Mouse (Mus musculus): ENCODE results near the gene Rmdn2.
A peak's percentile ranks its signal among the peaks of the same experiment; 100 is the strongest.

Gene Rmdn2

DNA sequence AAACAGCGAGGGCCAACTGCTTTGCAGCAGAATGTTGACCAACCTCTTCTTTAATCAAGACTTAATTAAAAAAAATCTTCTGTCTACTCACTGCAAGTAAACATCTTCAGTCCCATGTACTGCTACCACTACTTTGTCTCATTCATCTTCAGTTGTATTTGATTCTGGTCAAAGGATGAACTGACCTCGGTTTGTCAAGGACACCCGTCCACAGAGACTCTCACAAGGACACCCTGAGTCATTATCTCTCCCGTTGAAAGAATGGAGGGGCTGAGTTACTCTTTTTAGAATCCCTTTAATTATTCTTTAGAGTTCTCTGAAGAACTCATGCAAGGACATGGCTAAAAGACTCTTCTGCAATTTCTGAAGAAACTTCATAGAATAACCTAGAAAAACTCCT lies at the start of gene Rmdn2:
TSS of gene Rmdn2 (plus strand) at position 319 of the 400 bp plus-strand sequence.
- no peak for DNase-seq

DNA sequence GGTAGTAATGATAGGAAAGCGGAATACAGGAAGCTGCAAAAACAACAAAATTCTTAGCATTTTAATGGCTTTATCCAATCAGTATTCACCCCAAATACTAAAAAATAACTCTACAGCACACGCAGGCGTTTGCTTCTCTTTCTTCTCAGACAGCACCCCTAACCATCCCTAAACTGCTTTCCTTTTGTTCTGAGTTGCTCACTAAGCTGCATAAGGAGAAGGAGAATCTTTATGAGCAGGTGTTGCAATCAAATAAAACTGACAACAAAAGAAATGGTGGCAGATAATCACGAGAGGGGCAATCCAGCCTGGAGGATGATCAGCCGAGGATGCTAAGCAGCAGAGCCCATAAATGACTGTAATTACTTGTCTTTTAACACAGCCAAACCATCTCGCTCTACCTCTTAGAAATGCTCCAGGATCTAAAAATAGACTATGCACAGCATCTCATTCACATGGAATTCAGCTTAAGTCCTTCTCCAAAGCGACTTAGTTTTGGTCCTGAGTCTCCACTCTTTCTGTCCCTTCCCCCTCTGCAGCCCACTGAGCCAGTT lies 48.5 kb upstream of the Rmdn2 start:
- no peak for DNase-seq

DNA sequence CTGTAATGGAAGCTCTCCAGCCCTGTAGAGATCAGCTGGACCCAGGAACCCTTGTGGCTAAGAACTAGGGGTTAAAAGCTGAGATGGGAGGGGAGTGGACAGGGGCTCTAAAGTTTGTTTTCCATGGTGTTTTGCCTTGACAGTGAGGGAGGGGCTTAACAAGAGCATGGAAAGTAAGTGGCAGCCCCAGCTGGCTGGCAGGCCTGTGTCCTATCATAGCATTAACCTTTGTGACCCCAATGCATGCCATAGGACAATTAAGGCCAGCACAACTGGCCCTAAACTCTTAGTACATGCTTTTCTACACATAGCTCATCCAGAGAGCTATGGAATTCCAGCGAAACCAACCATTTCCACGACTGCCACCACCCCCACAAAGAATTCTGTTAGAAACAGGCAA lies 47.9 kb upstream of the Rmdn2 start:
- DNase-seq, result no peak

DNA sequence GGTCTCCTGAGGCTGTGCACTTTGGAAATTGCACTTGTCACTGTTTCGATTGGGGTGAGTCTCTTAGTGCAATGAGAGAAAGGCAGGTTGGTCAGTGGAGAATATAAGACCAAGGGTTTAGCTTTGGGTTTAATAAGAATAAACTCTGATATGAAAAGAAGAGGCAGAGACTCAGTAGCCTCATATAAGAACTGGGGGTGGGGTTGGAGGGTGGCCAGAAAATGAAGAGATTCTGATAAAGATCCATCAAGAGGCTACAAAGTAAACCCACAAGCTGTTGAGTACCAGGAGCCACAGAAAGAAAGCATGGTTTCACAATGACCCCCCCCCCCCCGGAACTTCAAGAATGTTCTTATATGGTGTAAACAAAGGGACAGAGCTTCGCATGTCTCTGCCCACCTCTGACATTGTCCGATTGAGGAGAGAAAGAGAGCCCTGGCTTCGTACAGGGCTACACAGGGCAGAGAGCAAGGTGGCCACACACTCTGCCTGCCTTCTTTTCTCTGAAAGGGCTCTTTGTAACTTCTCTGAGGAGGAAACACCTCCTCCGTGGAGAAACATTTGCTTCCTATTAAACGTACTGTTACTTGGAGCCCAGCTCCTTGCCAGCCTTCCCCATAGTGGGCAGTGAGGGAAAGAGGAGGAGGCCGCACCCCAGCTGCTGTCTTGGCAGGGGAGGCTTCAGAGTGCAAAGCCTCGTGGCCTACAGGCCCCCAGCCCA lies 46.3 kb upstream of the Rmdn2 start:
- no peak for DNase-seq

DNA sequence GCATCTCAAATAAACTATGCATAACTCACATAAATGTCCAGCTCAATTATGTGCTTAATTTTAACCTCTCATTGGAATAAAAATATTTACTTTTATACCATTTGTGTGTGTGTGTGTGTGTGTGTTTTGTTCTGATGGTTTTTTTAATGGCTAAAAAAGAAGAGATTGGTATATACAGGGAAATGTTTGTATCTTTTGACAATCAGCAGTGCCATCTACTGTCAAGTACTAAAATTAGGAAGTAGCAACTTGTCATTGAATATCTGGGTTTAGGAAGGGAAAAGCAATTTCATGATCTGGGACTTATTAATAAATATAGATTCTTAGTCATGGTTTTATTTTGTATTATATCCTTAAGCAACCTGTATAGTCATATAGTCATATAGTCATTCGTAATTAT lies 43.3 kb upstream of the Rmdn2 start:
- DNase-seq, result peak; percentile 8

DNA sequence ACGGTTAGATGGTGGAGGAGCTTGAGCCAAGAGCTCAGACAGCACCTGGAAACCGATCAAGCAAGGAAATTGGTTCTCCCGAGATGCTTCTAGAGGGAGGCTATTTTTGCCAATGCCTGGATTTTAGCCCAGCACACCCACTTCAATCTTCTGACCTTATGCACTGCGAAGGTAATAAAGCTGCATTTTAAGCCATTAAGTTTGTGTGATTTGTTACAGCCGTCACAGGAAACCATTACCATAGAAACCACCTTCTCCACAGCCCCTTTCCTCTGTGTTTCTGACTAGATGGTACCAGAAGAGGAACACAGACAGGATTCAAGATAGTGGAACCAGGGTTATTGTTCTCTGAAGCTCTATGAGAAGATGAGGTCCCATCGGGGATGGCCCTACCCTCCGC lies 33.3 kb upstream of the Rmdn2 start:
- no peak for DNase-seq

DNA sequence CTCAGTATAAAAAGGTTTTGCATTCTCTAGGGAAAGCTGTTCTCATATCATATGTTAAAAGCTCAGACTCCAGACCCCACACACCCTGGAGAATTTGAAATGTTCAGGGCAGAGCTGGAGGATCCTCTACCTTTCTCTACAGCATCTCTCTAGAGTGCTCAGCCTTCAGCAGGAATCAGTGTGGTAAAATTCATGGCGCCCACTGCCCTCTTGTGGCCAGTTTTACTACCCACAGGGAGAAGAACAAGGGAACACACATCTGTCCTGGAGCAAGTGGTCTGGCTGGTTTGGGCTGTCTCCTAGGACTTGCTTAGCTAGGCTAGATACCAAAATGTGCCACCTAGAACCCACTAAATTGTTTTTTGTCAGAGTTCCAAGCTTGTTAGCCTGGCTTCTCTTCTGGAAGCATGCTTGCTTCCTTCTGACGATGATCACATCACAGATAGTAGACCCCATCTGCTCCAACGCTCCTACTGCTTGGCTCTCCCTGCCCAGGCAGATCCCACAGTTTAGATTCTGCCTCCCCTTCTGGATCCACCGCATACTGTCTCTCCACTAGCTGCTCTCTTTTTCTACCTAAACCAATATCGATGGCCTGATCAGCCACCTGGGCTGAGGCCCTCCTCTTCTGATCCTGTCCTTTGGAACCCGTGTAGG lies 31.3 kb upstream of the Rmdn2 start:
- DNase-seq, result peak; percentile 68

DNA sequence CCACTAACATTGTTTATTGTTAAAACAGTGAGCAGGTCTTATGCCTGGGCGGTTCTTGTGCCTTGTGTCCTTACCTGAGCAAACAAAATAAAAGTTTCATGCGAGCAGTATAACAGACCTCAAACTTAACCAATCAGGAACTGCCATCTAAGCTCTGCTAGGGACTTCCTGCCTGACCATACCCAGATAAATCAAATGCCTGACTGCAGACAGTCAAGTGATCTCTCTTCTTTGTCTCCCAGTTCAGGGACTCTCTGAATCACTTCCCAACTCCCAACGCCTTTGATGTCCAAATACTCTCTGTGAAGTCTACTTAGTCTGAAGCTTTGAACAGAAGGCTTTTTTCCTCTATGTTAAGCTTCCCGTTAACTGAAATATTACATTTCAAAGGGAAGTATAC lies 28.2 kb upstream of the Rmdn2 start:
- DNase-seq, result no peak

DNA sequence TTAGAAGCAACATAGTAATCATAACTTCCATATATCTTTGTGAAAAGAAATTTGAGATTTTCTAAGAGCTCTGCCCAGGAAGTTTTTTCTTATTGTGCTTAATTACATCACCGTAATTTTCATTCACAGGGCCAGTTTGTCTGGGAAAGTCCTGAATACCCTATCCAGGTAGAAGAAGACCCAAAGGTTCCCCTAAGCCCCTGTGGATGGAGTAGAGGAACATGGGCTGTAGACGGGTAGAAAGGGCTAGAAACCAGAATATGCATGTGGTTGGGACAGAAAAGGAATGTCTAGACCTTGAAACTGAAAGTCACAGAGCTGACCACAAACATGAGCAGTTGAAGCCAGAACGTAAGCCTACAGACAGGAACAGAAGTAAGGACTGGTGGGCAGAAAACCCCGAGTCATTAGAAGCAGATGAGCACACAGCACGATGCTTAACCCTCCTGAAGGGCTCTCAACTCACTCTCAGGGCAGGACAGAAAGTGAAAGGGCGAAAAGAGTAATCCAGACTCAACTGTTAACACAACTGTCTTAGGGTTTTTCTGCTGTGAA lies 27.3 kb upstream of the Rmdn2 start:
- DNase-seq, result no peak

DNA sequence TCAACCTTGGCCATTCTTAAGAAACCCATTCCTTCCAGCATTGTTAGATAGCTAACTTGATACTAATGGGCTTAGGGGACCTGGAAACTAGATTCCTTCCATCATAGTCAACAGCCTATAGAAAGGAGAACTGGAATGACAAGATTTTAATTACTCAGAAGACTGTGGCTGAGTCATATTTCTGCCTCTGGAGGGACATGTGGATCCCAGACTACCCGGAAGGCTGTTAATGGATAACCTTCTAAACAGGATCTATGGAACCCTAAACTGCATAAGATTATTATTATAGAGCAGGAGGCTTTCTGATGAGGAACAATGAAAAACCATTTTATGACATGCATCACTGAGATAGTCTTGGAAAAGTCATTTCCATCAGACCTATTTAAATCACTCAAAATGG lies 21.8 kb upstream of the Rmdn2 start:
- DNase-seq, result no peak

DNA sequence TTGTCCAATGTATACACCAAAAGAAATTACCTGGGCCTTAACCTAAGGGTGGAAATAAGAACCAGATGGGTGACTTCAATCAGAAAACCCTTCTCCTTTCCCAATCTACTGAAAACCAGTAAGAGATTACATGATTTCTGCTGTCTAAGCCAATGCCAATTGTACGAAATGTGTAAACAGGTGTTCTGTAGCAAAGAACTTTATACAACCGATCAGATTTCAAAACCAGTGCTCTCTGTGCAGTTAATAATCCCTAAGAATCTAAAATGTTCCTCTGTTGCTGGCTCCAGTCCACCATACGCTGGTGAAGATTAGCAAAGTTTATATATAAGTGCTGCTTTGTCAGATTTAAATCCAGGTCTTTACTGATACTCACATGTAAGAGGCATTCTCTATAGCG lies 15.7 kb upstream of the Rmdn2 start:
- no peak for DNase-seq

DNA sequence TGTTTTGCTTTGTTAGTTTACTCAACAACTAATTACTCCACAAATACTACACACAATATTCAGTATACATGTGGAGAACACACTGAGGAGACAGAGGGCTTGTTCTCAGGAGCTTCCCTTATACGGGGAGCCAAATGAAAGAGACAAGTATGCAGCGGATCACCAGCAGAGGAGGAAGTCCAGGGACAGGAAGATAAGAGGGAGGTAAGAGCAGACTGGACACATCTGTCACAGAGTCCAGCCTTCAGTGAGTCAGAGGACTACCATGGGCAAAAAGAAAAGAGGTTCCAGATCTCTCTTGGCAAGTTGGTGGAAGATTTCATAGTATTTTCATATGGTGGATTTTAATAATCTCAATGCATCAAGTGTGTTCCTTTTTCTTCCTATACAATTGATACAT lies 13.5 kb upstream of the Rmdn2 start:
- DNase-seq, result no peak

DNA sequence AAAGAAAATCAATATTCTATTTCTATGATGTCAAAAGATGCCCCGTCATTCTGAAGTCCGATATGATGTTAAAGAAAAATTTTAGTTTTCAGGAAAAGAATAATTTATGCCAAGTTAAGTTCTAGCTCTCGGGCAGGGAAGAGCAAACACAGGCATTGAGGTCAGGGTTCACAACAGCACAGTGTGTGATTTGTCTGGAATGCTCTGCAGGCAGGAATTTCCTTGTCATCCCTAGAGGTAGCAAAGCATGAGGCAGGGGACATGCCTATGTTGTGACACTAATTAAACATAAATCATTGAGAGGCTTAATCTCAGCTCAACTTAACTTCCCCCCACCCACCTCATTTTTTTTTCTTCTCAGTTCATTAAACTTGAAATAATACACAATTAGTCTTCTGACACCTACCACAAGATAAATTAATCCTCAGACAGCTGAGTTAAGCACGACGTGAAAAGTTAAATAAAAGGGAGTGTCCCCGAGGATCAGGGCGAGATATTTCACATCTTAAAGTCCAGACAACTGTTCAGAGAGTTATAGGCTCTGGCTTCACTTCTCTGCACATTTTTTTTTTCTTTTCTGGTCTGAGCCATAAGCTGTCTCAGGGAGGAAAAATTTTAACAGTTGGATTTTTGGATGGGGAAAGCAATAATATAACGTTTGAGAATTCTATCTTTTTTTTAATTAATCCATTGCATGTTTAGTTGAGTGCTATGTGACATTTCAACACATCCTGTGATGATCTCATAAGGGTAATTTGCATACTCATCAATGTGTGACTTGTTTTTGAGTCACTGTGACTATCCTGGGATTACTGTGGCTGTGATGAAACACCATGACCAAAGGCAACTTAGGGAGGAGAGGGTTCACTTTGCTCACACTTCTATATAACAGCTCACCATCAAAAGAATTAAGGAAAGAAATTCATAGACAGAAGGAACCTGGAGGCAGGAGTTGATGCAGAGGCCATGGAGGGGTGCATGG lies 12.8 kb upstream of the Rmdn2 start:
- no peak for DNase-seq

DNA sequence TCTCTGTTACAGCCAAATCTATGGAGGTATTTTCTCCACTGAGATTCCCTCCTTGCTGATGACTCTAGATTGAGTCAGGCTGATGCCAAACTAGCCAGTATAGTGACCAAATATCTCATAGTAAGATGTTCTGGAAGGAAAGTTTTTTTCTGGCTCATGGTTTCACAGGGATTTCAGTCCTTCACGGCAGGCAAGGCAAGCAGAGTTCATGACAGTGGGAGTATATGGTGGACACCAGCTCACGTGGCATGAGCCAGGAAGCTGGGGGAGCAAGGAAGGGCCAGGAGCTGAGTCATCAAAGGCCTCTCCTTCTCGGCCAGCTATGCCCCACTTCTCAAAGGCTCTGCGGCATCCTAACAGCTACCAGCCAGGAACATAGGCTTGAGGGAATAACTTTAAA lies 11.6 kb upstream of the Rmdn2 start:
- no peak for DNase-seq

DNA sequence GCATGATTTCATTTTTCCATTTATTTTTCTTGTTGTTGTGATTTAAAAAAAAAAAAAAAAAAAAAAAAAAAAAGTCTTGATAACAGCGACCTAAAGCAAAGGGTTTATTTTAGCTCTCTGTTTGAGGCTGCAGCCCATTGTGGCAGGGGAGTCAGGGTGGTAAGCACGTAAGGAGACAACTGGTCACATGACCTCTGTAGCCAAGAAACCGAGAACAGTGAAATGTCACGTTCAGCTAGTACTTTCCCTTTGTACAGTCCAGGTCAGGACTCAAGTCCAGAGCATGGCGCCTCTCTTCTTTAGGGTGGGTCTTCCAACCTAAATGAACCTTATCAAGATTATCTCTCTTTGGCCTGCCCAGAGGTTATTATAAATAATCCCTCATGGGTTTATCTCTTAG lies 9.3 kb upstream of the Rmdn2 start:
- no peak for DNase-seq

DNA sequence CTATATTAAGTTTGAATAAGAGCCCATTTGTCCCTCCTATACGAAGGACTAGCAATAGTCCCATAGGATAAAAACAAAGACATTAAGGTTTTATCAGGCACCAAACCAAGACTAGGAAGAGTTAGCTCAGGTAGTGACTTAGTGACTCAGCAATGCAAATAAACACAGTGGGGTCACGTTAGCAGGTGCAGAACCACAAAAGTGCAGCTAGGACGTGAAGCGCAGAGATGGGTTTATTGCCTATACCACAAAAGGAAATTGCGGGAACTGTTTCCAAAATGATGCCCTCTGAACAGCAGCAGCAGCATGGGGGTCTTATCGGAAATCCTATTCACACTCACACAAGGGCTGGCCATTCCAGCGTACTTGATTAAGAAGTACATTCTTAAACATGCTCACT lies 8.2 kb upstream of the Rmdn2 start:
- no peak for DNase-seq

DNA sequence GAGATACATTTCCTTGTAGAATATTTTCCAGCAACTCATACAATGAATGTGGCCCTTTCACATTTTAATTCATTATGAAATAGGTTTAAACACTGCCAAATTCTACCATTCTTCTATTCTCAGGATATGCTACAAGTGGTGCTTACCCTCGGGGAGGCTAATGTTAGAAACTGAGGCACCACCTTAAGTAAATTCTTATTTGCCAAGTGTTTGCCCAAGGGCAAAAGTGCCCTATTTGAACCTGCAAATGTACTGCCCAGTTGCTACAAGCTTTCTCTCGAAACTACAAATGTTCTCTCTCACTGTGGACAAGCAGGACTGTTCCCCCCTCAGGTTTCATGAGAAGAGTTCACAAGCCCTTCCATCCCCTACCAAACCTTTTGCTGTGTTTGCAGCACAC lies 5.9 kb upstream of the Rmdn2 start:
- no peak for DNase-seq

DNA sequence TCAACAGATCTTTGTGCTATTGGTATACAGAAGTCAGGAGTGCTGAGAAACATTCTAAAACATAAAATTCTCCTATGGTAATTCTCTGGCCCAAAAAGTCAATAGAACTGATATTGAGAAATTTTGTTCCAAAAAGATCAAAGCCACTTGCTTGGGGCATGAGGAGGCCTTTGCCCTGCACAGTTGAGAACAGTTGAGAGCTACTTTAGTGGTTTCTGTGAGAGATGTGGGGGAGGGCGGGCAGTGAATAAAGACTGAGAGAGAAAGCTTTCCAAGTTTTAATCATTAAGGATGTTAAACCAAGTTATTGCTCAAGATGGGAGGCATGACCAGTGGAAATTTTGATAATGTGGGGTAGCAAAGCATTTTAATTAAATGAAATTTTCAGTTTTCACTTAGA lies 2.0 kb upstream of the Rmdn2 start:
- no peak for DNase-seq

DNA sequence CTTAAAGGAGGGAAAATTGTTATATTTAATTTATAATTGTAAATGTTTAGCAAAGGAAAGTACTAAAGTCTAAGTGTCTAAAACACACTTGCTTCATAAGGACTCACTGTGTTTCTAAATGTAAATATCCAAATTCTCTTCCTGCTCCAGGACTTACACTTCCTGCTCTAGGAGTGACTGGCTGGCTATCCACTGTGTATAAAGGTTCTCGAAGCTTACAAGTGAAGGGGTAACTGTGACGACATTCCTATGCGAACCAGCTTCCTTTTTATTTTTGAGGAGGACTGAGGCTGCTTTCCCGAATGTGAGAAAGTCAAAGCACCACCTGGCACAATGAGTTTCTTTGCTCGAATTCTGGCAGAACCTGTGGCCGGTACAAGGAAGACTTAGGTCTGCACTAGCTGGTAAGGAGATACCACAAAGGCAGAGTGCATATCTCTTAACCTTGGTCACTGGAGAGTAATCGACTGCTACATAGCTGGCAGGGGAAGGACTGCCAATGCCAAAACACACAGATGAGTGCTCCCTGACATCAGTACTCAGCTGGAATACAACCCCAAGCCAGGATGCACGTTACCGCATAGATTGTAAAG lies 1.4 kb upstream of the Rmdn2 start:
- DNase-seq, result no peak

DNA sequence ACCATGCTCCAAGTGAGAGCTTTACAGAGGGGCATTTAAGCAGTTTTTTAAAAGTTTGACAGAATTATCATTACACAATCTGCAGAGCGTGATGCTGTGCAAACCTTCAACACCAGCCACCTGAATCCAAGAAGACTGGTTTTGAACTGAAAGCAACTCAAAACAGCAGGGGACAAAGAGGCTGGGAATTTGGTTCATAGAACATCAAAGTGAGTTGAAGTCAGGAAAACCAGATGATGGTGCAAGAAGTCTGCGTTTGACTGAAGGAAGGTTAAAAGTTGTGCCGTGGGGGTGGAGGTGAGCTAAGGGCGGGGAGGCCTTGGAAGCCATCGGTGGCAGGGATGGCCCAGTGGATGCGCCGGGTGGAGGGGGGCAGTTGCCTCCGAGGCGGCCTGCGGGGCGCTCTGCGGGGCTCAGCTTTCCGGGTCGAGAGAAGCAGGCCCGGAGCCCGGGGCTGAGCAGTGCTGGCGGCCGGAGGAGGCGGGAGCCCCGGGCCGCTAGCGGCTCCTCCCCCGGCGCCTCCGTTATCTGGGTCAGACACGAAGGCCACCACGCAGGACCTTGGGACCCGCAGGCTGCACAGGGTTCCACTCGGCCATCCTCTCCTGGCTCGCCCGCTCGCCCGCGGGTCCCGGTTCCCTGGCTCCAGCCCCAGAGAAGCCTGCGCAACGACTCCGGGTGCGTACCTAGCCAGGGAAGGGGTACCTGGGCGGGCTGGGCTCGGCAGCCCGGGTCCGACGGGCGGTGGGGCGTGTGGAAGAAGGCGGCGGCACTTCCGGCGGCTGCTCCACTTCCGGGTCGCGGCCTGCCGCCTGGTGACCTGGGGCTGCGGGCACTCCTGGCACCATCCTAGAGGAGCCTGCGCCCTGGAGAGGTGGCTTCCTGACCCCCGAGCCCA lies 3.3 kb downstream of the Rmdn2 start:
- DNase-seq, result peak; percentile 80

DNA sequence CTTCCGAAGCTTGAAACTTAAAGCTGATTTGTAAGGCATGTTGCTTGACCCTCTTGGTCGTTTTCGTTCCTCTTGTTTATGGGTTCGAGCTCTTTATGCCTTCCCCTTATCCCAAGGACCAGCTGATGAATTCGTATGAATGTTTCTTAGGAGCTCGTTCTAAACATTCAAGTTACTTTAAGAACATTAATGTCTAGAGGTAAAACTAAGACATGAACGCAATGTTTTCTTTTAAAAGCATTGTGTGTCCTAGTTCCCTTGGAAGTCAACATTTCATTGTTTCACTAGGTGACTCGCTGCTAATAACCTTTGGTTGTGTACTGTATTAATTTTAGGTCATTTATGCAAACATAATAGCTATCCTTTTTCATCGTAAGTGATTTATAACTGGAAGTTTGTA lies 4.2 kb downstream of the Rmdn2 start:
- DNase-seq, result no peak

DNA sequence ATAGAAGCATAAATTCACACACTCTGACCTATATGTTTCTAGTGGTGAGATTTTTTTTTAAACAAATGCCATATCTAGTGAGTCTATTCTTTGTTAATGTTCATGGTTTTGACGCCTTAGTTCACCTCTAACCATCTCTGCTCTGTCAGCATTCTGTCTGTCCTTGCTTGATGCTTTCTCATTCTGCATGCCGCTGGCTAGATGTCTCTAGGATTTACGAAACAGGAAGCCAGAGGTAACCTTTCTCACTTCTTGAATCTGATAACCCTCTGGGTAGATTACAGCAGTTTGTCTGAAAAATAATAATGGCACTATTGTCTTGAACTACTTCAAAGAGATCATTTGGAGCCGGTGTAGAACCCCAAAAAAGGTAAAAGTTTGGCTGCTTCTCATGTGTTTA lies 5.0 kb downstream of the Rmdn2 start:
- DNase-seq, result peak; percentile 4
